Mouse (Mus musculus): ENCODE measurements around the gene Defb15.
"Not testable (repeated sequence)": the region's sequence is repeated elsewhere in the genome, so short reads cannot be mapped to it uniquely, and the experiment has no call there.

Gene Defb15

DNA sequence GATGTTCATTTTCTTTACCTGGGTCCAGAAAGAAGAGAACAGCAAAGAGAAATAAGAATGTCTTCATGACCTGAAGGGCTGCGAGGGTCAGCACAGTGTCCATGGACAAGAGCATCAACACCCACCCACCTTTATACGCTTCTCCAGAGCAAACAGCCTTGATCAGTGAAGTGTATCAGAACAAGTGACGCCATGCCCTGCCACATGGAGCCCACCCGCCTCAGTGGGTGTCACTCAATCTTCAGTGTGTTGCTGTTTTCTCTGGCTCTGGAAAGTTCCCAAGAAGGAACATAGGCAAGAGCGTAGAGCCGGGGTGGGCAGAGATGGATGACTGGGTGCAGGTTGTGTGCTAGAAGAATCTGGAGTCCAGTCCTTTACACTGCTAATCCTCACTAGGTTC is at the start of gene Defb15:
Gene Defb15 (minus strand): TSS at position 101 of the 400 bp plus-strand sequence.
- DNase-seq (ENCODE audit: low spot score in 2 of 2) = no peak

GRCm38 (mm10) chr8:21981664-21982337 is 49.3 kb upstream of the Defb15 start:
- DNase-seq (ENCODE audit: low spot score in 2 of 2) = no peak

DNA sequence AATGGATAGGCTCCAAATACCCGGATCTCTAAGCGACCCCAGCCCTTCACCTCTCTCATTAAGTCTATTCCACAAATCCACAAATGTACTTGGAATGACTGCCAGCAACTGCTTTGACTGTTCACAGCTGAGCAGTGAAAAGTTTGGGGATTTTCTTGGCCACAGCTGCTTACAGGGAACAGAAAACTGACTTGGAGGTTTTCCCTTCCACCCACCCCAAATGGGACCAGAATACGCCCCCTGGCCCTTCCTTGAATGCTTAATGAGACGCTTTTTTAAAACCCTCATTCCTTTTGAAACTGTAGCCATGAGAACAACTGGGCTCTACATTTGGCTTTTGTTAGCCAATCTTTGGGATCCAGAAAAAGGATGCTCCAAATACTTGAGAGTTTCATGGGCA is 45.7 kb upstream of the Defb15 start:
- DNase-seq (ENCODE audit: low spot score in 2 of 2) = no peak

DNA sequence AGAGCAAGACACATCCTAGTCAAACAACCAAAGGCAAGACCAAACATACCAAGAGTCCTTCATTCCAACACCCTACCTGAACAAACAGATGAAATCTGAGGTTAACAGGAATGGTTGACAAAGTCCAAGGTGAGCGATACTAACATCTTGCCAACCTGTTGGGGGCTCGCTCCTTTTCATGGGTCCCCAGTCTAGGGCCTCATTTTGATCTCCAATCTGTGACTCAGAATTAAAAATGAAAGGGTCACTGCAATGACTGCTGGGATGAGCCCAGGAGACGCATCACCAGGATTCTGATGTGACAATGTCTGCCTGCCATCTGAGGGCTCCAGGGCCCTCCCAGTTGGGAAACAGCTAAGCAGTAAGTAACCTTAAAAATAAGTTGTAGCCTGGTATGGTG is 37.0 kb upstream of the Defb15 start, which contains the start of gene Ccdc70:
Gene Ccdc70 (plus strand): TSS at position 301 of the 400 bp plus-strand sequence.
- DNase-seq (ENCODE audit: low spot score in 2 of 2) = no peak

DNA sequence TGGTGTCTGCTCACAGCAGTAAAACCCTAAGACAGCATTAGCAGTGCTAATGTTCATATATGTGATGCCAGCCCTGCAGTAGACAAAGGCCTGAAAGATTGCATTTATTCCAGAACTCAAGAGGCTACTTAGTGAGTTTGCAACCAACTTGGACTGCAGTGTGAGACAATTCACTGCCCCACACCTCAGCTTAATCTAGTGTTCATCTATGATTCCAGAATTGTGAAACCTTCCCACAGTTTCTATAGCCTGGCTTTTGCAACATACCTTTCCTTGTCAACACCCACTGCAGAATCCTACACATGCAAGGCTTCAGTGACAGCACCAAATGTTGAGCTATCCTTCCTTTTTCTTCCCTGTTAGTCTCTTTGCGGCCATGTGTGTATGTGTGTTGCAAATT is 34.1 kb upstream of the Defb15 start:
- DNase-seq (ENCODE audit: low spot score in 2 of 2) = no peak

DNA sequence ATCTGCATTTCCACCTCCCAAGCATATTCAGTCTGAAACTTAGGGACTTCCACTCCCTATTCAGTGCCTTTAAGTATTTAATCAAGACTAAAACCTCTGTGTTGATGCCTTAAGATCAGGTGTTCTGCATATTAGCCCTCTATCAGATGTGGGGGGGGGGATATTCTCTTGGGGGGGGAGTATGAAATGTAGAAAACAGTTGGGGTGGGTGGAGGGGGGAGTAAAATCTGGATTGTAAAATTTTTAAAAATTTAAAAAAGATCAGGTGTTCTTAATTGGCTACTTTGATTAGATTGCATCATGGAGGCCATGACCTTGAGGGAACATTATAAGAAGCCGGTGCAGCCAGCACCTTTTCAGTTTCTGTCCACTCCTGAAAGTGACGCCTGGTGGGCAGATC is 25.9 kb upstream of the Defb15 start, which contains the start of gene Fam90a1a:
Gene Fam90a1a (plus strand): TSS at position 301 of the 400 bp plus-strand sequence.
- DNase-seq (ENCODE audit: low spot score in 2 of 2) = no peak

DNA sequence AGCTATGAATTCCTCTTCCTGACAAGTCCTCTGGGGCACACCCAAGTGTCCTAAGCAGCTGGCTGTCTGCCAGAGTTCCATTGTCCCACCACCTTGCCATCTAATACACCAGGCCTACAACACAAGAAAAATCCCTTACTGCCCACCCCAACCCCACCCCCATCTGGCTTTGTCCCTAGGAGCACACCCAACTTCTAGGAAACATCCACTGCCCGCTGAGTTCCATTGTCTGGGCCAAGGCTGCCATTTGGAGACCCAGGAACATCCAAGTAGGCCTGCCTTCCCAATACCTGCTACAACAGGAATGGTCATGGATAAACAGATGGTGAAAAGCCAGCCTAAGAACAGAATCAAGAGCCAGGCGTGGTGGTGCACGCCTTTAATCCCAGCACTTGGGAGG is 23.8 kb upstream of the Defb15 start:
- DNase-seq (ENCODE audit: low spot score in 2 of 2) = no peak

DNA sequence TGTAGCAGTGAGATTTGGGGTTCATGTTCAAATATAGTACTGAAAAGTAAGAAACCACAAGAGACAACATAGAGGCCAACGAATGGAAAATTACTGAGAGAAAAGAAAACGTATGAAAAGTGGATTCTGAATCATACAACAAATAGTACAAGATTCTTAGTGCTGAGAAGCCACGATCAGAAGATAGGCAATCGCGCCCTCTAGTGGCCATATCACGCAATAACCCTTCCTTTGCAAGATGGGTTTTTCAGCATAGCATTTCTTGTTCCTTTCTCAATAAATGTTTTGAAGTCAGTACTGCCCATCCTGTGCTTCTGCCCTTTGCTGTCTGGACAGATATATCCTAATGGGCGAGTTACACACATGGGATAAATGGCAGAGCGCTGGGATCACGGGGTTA is 22.8 kb upstream of the Defb15 start:
- peak; percentile 4 to 44 for DNase-seq (ENCODE audit: low spot score in 2 of 2)

DNA sequence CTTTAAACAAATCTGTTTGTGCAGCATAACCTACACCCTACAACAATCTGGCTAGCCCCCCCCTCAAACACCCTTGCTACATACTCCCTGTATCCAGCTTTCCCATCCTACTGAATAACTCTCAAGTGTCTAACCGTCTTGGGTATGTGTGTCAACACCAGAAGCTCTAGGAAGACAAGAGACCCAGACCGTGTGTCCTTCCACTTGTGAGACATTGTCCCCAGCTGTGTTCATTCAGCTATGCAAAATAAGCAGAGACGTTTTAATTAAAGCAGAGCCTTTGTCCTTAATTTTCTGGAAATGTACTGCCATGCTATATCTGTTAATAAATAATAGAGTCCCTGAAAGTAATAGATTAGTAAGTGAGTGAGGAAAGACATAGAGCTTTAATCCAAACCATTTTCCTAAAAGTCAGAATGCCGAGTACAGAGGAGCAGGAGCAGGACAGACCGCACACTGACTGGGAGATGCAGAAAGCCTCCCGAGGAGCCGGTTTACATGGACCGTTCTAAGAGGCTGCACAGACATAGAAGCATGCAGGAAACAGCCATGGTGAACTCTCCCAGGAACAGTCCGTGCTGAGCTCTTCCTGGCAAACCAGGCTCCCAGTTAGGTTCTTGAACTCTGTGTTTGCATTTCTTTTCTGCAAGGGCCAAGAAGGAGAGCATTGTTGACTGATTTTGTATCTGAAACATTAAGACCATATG is 15.0 kb upstream of the Defb15 start:
- DNase-seq (ENCODE audit: low spot score in 2 of 2) = no peak

- no peak for DNase-seq (ENCODE audit: low spot score in 2 of 2)
Measured at GRCm38 (mm10) chr8:21946462-21946861, 14.0 kb upstream of the Defb15 start, which contains the start of gene Defb13. Defb13 (plus strand) TSS chr8:21946762.

DNA sequence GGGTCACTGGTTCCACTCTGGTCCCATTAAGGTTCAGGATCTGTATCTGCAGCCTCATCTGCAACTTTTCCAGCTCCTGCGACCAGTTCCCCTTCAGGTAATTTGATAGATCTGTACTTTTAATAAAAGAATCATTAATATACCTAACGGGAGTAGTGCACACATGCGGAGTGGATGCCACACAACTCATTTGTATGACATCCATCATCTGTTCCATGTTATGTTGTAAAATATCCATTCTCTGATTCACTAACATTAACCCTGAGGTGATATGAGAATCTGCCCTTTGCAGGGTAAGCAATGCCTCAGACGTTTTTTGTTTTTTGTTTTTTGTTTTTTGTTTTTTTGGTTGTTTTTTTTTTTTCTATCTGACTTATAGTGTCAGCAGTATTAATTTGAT is 5.5 kb upstream of the Defb15 start, which contains the start of gene Defb35:
Gene Defb35 (plus strand): TSS at position 301 of the 400 bp plus-strand sequence.
- DNase-seq (ENCODE audit: low spot score in 2 of 2) = not testable (repeated sequence)

DNA sequence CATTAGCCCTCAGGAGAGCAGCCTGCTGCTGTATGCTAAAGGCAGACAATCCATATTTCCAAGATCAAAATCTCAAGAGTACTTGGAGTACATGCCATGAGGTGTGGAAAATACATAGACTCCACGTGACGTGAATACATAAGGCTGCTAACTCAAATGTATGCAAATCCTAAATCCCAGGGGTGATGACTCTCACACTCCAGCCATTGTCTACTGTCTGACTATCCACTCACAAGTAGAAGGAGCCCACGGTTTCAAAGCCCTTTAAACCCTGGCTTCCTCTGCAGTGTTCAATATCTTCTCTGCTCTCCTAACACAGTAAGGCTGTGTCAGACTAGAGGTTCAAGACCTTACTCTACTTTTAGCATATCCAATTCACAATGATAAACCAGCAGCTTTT is 1.8 kb downstream of the Defb15 start:
- not testable (repeated sequence) for DNase-seq (ENCODE audit: low spot score in 2 of 2)

DNA sequence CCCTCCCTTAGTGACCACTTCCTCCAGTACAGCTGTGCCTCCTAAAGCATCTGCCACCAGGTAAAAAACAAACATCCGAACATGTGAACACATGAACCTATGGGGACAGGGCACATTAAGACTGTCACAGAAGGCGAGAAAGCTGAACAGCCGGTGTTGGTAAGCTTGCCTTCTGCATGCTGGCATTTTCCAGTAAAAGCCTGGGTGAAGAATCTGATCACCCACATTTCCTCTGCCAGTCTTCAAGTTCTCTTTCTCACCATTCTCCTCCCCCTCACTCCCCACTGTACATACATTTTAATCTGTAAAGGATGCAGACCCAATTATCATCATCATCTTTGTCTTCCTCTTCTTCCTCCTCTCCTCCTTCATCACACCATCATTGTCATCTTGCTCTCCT is 16.9 kb downstream of the Defb15 start:
- DNase-seq (ENCODE audit: low spot score in 2 of 2) = no peak

DNA sequence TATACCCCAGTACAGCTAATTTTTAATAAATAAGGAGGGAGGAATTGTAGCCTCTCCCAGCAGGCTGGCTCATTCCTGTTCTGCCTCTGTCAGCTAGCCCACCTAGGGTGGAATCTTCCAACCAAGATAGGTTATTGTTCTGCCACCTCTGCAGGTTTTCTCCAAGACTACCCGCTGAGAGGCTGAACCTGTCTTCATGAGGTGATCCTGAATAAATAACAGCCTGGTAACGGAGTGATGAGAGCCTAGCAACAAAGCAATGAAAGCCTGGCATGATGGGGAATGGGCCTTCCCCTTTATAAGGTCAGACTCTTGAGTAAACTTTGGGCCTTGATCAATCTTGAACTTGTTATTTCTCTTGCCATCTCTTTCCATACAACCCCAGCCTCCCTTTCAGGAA is 20.0 kb downstream of the Defb15 start:
- DNase-seq (ENCODE audit: low spot score in 2 of 2) = no peak

- no peak for DNase-seq (ENCODE audit: low spot score in 2 of 2)
Measured at GRCm38 (mm10) chr8:21911931-21912330, 20.6 kb downstream of the Defb15 start.

DNA sequence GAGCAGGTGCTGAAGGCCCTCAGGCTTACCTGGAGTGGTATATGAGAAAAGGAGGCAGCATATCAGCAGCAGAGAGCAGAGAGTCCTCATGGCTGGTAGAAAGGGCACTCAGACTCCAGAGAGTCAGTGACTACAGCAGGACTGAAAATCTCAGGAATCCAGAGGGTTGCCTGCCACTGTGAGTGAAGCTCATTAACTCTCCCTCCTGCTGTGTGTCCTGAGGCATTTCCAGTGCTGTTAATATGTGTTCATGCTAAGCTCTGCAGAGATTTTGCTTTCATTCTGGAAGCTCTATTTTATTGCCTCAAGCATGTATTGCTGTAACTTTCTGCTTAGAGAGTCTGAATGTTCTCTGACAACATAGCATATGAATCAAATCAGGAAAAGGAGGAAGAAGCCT is 26.2 kb downstream of the Defb15 start, which contains the start of gene Defb11:
Gene Defb11 (minus strand): TSS at position 123 of the 400 bp plus-strand sequence.
- DNase-seq (ENCODE audit: low spot score in 2 of 2) = not testable (repeated sequence)

- not testable (repeated sequence) for DNase-seq (ENCODE audit: low spot score in 2 of 2)
Measured at GRCm38 (mm10) chr8:21885321-21885720, 47.2 kb downstream of the Defb15 start, which contains the start of gene Defb9. Defb9 (minus strand) TSS chr8:21885421.
